Mouse (Mus musculus): Measurements from ENCODE around the gene Hmx1. TPM values are rescaled to one million over a fixed set of nuclear protein-coding genes. Genes with fewer than 3 reads are reported as not detected.
A peak's percentile ranks its signal among the peaks of the same experiment; 100 is the strongest.

The Hmx1 gene
- polyA plus RNA-seq (2015; fragmentation: Nextera tagmentation; extraction: Ambion mirVana), result not detected in 2 replicates

GRCm38 (mm10) chr5:35388491-35389111, at the start of gene Hmx1:
Gene Hmx1, plus strand, starts transcription at chr5:35389108.
- Histone ChIP-seq H3K9me3 (replicated peaks; ENCODE audit: control insufficient read depth, low read length) (no peaks in the 10 kb centered on the region), H3K27me3 (ENCODE audit: control insufficient read depth, insufficient read depth, low read length) (peaks cover 100% of the 10 kb centered on the region), H3K27ac (ENCODE audit: low read length) (no peak within 1 kb of the TSS), H3K9ac (ENCODE audit: low read length) (no peak within 1 kb of the TSS), H3K4me2 (ENCODE audit: low read depth, low read length) (peak within 1 kb of the TSS; percentile 63), H3K36me3 (ENCODE audit: control insufficient read depth, insufficient read depth, low read length) (no peaks in the 10 kb centered on the region), H3K4me3 (replicated peaks; ENCODE audit: low read length) (peak within 1 kb of the TSS; percentile 48), H3K4me1 (ENCODE audit: control insufficient read depth, insufficient read depth, low read length) (peaks cover 9% of the 10 kb centered on the region)
- WGBS, result under 1% methylated on average over 64 of the region's 71 CpGs
- peak; percentile 68 for ATAC-seq (ENCODE audit: insufficient read depth, low FRiP score)

GRCm38 (mm10) chr5:35345084-35345483, 43.8 kb upstream of the Hmx1 start:
- H3K36me3 ChIP-seq (ENCODE audit: control insufficient read depth, insufficient read depth, low read length), result no peaks in the 10 kb centered on the region
- no peak overlapping the region for H3K9ac ChIP-seq (ENCODE audit: low read length)
- ATAC-seq (ENCODE audit: insufficient read depth, low FRiP score), result no peak
- no peaks in the 10 kb centered on the region for H3K27me3 ChIP-seq (ENCODE audit: control insufficient read depth, insufficient read depth, low read length)
- WGBS, result 61% methylated on average over 3 of the region's 3 CpGs
- no peak overlapping the region for H3K4me3 ChIP-seq (replicated peaks; ENCODE audit: low read length)
- no peaks in the 10 kb centered on the region for H3K4me1 ChIP-seq (ENCODE audit: control insufficient read depth, insufficient read depth, low read length)
- H3K27ac ChIP-seq (ENCODE audit: low read length), result no peak overlapping the region
- no peaks in the 10 kb centered on the region for H3K9me3 ChIP-seq (replicated peaks; ENCODE audit: control insufficient read depth, low read length)
- H3K4me2 ChIP-seq (ENCODE audit: low read depth, low read length), result no peak overlapping the region

DNA sequence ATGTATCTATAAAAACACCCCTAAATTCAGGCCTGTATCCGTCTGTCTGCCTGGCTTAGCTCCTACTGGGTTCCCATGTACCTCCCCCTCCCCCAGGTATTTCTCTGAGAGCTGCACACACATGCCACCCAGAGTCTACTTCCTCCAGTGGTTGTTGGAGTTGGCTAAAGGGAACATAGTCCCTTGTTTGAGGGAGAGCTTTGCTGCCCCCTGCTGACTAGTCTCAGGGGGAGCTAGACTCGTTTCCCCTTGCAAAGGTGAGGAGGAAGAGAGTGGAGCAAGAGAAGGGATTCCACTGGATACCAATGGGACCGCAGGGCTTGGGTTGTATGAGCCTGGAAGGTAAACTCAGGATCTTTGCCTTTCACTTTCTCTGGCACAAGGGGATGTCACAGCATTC, 40.1 kb upstream of the Hmx1 start:
- ATAC-seq (ENCODE audit: insufficient read depth, low FRiP score), result peak; percentile 45; the same call in 1 of the 2 replicates
- Histone ChIP-seq H3K36me3 (ENCODE audit: control insufficient read depth, insufficient read depth, low read length) (no peaks in the 10 kb centered on the region), H3K27ac (ENCODE audit: low read length) (no peak overlapping the region), H3K9me3 (replicated peaks; ENCODE audit: control insufficient read depth, low read length) (no peaks in the 10 kb centered on the region), H3K4me1 (ENCODE audit: control insufficient read depth, insufficient read depth, low read length) (no peaks in the 10 kb centered on the region), H3K4me3 (replicated peaks; ENCODE audit: low read length) (no peak overlapping the region), H3K4me2 (ENCODE audit: low read depth, low read length) (no peak overlapping the region), H3K9ac (ENCODE audit: low read length) (no peak overlapping the region), H3K27me3 (ENCODE audit: control insufficient read depth, insufficient read depth, low read length) (no peaks in the 10 kb centered on the region)
- WGBS, result 18% methylated on average over 3 of the region's 3 CpGs

- H3K9me3 ChIP-seq (replicated peaks; ENCODE audit: control insufficient read depth, low read length), result no peaks in the 10 kb centered on the region
- no peaks in the 10 kb centered on the region for H3K27me3 ChIP-seq (ENCODE audit: control insufficient read depth, insufficient read depth, low read length)
- no peaks in the 10 kb centered on the region for H3K4me1 ChIP-seq (ENCODE audit: control insufficient read depth, insufficient read depth, low read length)
- H3K4me2 ChIP-seq (ENCODE audit: low read depth, low read length), result no peak overlapping the region
- H3K27ac ChIP-seq (ENCODE audit: low read length), result no peak overlapping the region
- 42% methylated on average over 9 of the region's 9 CpGs for WGBS
- H3K36me3 ChIP-seq (ENCODE audit: control insufficient read depth, insufficient read depth, low read length), result no peaks in the 10 kb centered on the region
- no peak overlapping the region for H3K9ac ChIP-seq (ENCODE audit: low read length)
- no peak overlapping the region for H3K4me3 ChIP-seq (replicated peaks; ENCODE audit: low read length)
- ATAC-seq (ENCODE audit: insufficient read depth, low FRiP score), result no peak
Measured at GRCm38 (mm10) chr5:35357544-35358440, 31.1 kb upstream of the Hmx1 start.

DNA sequence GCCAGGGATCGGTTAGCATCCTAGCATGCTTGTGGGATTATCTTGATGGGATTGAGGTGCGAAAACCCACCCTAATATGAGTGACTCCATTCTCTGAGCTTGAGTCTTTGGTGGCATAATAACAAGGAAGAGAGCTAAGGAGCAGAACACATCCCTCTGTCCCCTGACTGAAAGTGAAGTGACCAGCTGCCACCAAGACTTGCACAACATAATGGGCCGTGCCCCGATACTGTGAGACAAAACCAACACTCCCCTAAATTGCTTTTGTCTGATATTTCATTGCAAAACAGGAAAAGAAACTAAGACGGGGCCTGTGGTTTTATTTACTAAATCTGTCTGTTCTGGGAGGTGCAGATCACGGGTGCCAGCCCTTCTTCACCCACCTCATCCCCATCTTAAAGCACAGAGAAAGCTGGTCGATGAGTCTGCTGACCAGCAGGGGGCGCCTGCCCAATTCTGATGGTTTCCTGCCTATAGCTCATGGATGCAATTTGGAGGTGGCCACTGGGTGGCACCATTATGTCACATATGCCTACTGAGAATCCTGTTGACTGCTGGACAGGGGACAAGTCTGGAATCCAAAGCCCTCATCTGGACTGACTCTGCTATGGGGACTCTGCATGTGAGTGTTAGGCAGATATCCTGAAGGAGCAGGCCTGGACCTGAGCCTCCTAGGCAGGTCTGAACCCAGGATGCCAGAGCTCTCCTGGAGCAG, 27.2 kb upstream of the Hmx1 start:
- Histone ChIP-seq H3K9me3 (replicated peaks; ENCODE audit: control insufficient read depth, low read length) (no peaks in the 10 kb centered on the region), H3K9ac (ENCODE audit: low read length) (no peak overlapping the region), H3K4me2 (ENCODE audit: low read depth, low read length) (no peak overlapping the region), H3K4me3 (replicated peaks; ENCODE audit: low read length) (no peak overlapping the region), H3K27ac (ENCODE audit: low read length) (no peak overlapping the region), H3K36me3 (ENCODE audit: control insufficient read depth, insufficient read depth, low read length) (no peaks in the 10 kb centered on the region), H3K27me3 (ENCODE audit: control insufficient read depth, insufficient read depth, low read length) (peaks cover 7% of the 10 kb centered on the region; the same call in 1 of the 2 replicates), H3K4me1 (ENCODE audit: control insufficient read depth, insufficient read depth, low read length) (no peaks in the 10 kb centered on the region)
- peak; percentile 45; the same call in 1 of the 2 replicates for ATAC-seq (ENCODE audit: insufficient read depth, low FRiP score)
- WGBS, result 45% methylated on average over 8 of the region's 8 CpGs

- 49% methylated on average over 20 of the region's 20 CpGs for WGBS
- peaks cover 16% of the 10 kb centered on the region; the same call in 1 of the 2 replicates for H3K27me3 ChIP-seq (ENCODE audit: control insufficient read depth, insufficient read depth, low read length)
Measured at GRCm38 (mm10) chr5:35366241-35367032, 22.5 kb upstream of the Hmx1 start.

GRCm38 (mm10) chr5:35368916-35369315, 20.0 kb upstream of the Hmx1 start:
- ATAC-seq (ENCODE audit: insufficient read depth, low FRiP score), result no peak
- 72% methylated on average over 6 of the region's 6 CpGs for WGBS
- Histone ChIP-seq H3K36me3 (ENCODE audit: control insufficient read depth, insufficient read depth, low read length) (no peaks in the 10 kb centered on the region), H3K4me3 (replicated peaks; ENCODE audit: low read length) (no peak overlapping the region), H3K4me2 (ENCODE audit: low read depth, low read length) (no peak overlapping the region), H3K9me3 (replicated peaks; ENCODE audit: control insufficient read depth, low read length) (no peaks in the 10 kb centered on the region; the same call in 1 of the 2 replicates), H3K4me1 (ENCODE audit: control insufficient read depth, insufficient read depth, low read length) (no peaks in the 10 kb centered on the region), H3K27ac (ENCODE audit: low read length) (no peak overlapping the region), H3K9ac (ENCODE audit: low read length) (no peak overlapping the region), H3K27me3 (ENCODE audit: control insufficient read depth, insufficient read depth, low read length) (peaks cover 16% of the 10 kb centered on the region)

More at GRCm38 (mm10) chr5:35366241-35367032, 22.5 kb upstream of the Hmx1 start:
- Histone ChIP-seq H3K27ac (ENCODE audit: low read length) (no peak overlapping the region), H3K36me3 (ENCODE audit: control insufficient read depth, insufficient read depth, low read length) (no peaks in the 10 kb centered on the region), H3K4me3 (replicated peaks; ENCODE audit: low read length) (no peak overlapping the region), H3K9me3 (replicated peaks; ENCODE audit: control insufficient read depth, low read length) (no peaks in the 10 kb centered on the region; the same call in 1 of the 2 replicates), H3K4me2 (ENCODE audit: low read depth, low read length) (no peak overlapping the region), H3K4me1 (ENCODE audit: control insufficient read depth, insufficient read depth, low read length) (no peaks in the 10 kb centered on the region), H3K9ac (ENCODE audit: low read length) (no peak overlapping the region)
- no peak for ATAC-seq (ENCODE audit: insufficient read depth, low FRiP score)

- ATAC-seq (ENCODE audit: insufficient read depth, low FRiP score), result no peak
- Histone ChIP-seq H3K36me3 (ENCODE audit: control insufficient read depth, insufficient read depth, low read length) (no peaks in the 10 kb centered on the region), H3K9ac (ENCODE audit: low read length) (no peak overlapping the region), H3K4me2 (ENCODE audit: low read depth, low read length) (no peak overlapping the region), H3K4me3 (replicated peaks; ENCODE audit: low read length) (no peak overlapping the region), H3K27ac (ENCODE audit: low read length) (no peak overlapping the region), H3K4me1 (ENCODE audit: control insufficient read depth, insufficient read depth, low read length) (no peaks in the 10 kb centered on the region), H3K9me3 (replicated peaks; ENCODE audit: control insufficient read depth, low read length) (no peaks in the 10 kb centered on the region), H3K27me3 (ENCODE audit: control insufficient read depth, insufficient read depth, low read length) (peaks cover 77% of the 10 kb centered on the region)
- 55% methylated on average over 2 of the region's 2 CpGs for WGBS
Measured at GRCm38 (mm10) chr5:35379066-35379465, 9.8 kb upstream of the Hmx1 start.

Data from stomach, embryonic 16.5 days (tissue).